Mouse (Mus musculus) megakaryocyte, embryonic 14.5 days (primary cell): Measurements from ENCODE around the gene Tatdn2.
"Not testable (repeated sequence)": the region's sequence is repeated elsewhere in the genome, so short reads cannot be mapped to it uniquely, and the experiment has no call there.

Experiments used
- FLI1 ChIP-seq: IDR thresholded peaks from 2 replicates; pipeline ENCODE4 v1.6.1; 2012; ENCODE audit warnings: low read length, inconsistent platforms, mixed read lengths
- GATA1 ChIP-seq: IDR thresholded peaks from 3 replicates; pipeline ENCODE4 v1.6.1; 2012; ENCODE audit warnings: mixed read lengths, low read length, inconsistent platforms, borderline replicate concordance

DNA sequence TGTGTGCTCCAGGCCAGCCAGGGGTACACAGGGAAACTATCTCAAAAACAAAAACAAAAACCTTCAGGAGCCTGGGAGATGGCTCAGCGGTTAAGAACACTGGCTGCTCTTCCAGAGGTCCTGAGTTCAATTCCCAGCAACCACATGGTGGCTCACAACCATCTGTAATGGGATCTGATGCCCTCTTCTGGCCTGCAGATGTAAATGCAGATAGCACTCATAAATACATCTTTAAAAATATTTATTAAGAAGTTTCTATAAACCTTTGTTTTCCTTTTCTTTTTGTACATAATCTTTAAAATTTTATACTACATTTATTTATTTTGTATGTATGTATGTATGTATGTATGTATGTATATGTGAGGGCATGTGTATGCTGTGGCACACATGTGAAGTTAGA is 24.8 kb upstream of the Tatdn2 start:
- not testable (repeated sequence) for TF ChIP-seq GATA1, FLI1
